Mouse (Mus musculus) embryonic facial prominence, embryonic 13.5 days (tissue): ENCODE data around the gene Best1. TPM values are rescaled to one million over a fixed set of nuclear protein-coding genes. Genes with fewer than 3 reads are reported as not detected.
A peak's percentile ranks its signal among the peaks of the same experiment; 100 is the strongest.

Experiments
- ATAC-seq: fragments of 200-750 bp; cut with Nextera tagmentation; 2 replicates; pipeline ENCODE4 v1.8.0; 2017; ENCODE audit warnings: low read depth; ENCODE audit not compliant: insufficient number of reproducible peaks, insufficient read depth, low FRiP score, low TSS enrichment
- H3K27ac ChIP-seq: fragments of 300-500 bp; sonication (generic); 2 replicates; pipeline ENCODE4 v1.5.1; 2015; ENCODE audit warnings: moderate library complexity, mild to moderate bottlenecking, inconsistent platforms
- H3K27me3 ChIP-seq: fragments of 300-500 bp; sonication (generic); 2 replicates; pipeline ENCODE4 v1.6.1; 2015; ENCODE audit warnings: mild to moderate bottlenecking, inconsistent platforms
- H3K36me3 ChIP-seq: fragments of 300-500 bp; sonication (generic); 2 replicates; pipeline ENCODE4 v1.6.1; 2015; ENCODE audit warnings: mild to moderate bottlenecking, inconsistent platforms
- H3K4me1 ChIP-seq: fragments of 300-500 bp; sonication (generic); 2 replicates; pipeline ENCODE4 v1.6.1; 2015; ENCODE audit warnings: inconsistent platforms
- H3K4me2 ChIP-seq: fragments of 300-500 bp; sonication (generic); 2 replicates; pipeline ENCODE4 v1.6.1; 2015; ENCODE audit warnings: moderate library complexity, mild to moderate bottlenecking, inconsistent platforms
- H3K4me3 ChIP-seq: fragments of 300-500 bp; sonication (generic); 2 replicates; pipeline ENCODE4 v1.5.1; 2015; ENCODE audit warnings: mild to moderate bottlenecking, inconsistent platforms
- H3K9ac ChIP-seq: fragments of 300-500 bp; sonication (generic); 2 replicates; pipeline ENCODE4 v1.6.1; 2015; ENCODE audit warnings: mild to moderate bottlenecking, inconsistent platforms
- H3K9me3 ChIP-seq: fragments of 300-500 bp; sonication (generic); 2 replicates; pipeline ENCODE4 v1.6.1; 2016; ENCODE audit warnings: inconsistent platforms
- WGBS: fragments of 180-500 bp; shearing (Covaris S2); methylation state at CpG from one replicate; pipeline ENCODE4 v1.1.7; 2015; ENCODE audit warnings: mixed read lengths; 5-methylcytosine and 5-hydroxymethylcytosine counted together
- polyA plus RNA-seq: library from polyadenylated mRNA; unstranded; fragments of >200 nt; fragmentation: Nextera tagmentation; extraction: Ambion mirVana; gene quantifications from 2 replicates; pipeline ENCODE4 v1.2.1, GENCODE M21; 2015

The Best1 gene
- polyA plus RNA-seq, 1 experiment from 2014 or later = 0.98 TPM

DNA sequence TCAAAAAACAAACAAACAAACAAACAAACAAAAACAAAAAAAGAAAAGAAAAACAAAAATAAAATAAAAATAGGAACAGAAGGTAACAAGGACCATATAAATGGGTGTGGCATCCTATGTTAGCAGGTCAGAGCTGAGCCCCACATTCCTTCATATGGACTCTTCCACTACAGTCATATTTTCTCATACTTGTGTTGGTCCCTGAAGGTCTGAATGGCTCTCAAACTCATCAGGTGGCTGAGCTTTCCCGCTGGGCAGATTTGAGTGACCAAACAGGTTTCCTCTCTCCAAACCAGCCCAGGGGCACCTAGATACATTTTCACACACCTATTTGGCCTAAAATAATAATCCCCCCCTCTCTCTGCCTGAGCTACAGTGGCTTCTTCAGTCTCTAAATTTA is 10.0 kb upstream of the Best1 start:
- Histone ChIP-seq H3K4me1 (peaks cover 36% of the 10 kb centered on the region), H3K27ac (no peak overlapping the region), H3K36me3 (no peaks in the 10 kb centered on the region), H3K27me3 (no peaks in the 10 kb centered on the region), H3K4me2 (no peak overlapping the region), H3K9me3 (no peaks in the 10 kb centered on the region), H3K9ac (no peak overlapping the region), H3K4me3 (no peak overlapping the region)
- no peak for ATAC-seq
- 73% methylated on average over 1 of the region's 1 CpGs for WGBS

DNA sequence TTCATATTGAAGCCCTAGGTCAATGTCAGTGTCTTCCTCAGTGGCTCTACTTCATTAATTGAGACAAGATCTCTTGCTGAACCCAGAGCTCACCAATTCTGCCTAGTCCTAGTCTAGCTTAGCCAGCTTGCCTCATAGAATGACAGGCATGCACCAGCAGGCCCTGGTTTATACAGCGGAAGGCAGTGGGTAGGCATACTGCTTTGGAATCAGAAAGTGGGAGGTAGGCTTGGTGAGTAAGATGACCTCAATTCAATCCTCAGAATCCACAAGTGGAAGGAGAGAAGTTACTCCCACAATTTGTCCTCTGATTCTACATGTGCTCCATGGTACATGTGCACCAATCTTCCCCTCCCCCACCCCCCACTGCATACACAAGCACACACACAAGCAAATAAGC is 2.3 kb upstream of the Best1 start:
- no peak for ATAC-seq
- Histone ChIP-seq H3K27me3 (no peaks in the 10 kb centered on the region), H3K9me3 (0 out of 2 replicates have a peak, but pooled peaks cover 3% of the 10 kb centered on the region), H3K4me3 (no peak overlapping the region), H3K9ac (no peak overlapping the region), H3K4me2 (no peak overlapping the region), H3K36me3 (no peaks in the 10 kb centered on the region), H3K27ac (no peak overlapping the region), H3K4me1 (no peaks in the 10 kb centered on the region)
- WGBS = 96% methylated on average over 1 of the region's 1 CpGs

DNA sequence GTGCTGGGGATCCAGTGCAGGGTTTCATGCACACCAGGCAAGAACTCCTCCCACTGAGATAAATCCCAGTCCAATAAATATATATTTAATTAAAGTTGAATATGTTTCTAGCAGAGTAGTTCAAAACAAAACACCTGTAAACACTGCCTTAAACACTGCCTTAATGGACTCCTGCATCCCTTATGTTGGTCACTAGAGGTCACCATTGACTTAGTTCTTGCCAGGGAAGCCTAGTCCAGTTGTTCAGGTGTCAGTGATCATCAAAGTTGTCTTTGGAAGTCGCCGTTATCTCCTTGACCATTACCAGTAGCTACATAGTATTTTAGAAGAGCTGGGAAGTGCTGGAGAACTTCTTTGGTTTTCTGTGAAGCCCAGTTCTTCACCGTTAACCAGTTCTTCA is 1.1 kb downstream of the Best1 start:
- 19% methylated on average over 3 of the region's 3 CpGs for WGBS
- ATAC-seq = no peak
- no peak overlapping the region for H3K4me2 ChIP-seq

DNA sequence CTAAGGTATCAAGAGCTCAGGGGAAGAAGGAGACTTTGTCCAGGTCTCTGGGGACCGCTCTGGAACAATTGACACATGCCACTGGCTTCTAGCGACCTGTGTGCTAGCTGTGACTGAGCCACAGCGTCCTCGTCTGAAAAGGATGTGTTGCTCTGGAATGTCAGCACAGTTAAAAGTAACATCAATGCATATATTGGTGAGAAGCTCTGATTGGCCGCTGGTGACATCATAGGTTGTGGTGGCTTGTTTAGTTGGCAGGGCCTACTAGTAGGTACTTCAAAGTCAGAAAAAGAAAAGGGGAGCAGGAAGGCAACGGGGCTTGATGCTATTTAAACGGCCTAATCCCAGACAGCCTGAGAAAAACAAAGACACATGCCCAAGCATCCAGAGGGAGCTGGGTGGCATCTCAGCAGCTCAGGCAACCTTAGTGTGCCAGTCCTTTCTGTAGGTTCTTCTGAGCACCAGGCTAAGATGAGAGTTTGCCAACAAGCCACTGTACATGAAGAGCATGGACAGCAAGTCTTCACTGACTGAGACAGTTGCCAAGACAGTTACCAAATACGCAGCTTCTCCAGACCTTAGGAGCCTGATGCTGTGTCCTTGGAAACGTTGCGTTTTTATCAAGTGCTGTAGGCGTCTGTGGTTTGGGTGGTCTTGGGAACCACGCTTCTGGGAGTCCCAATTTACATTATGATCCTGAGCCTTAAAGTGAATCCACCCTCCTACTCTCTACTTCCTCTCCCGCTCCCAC is 2.5 kb downstream of the Best1 start:
- H3K4me2 ChIP-seq = no peak overlapping the region
- no peaks in the 10 kb centered on the region for H3K27me3 ChIP-seq
- no peak overlapping the region for H3K9ac ChIP-seq
- H3K27ac ChIP-seq = no peak overlapping the region
- WGBS = 60% methylated on average over 13 of the region's 13 CpGs
- ATAC-seq = no peak
- H3K4me1 ChIP-seq = no peaks in the 10 kb centered on the region
- H3K9me3 ChIP-seq = 0 out of 2 replicates have a peak, but pooled peaks cover 3% of the 10 kb centered on the region
- no peaks in the 10 kb centered on the region for H3K36me3 ChIP-seq
- H3K4me3 ChIP-seq = no peak overlapping the region

More for the DNA sequence above, 1.1 kb downstream of the Best1 start:
- Histone ChIP-seq H3K9me3 (0 out of 2 replicates have a peak, but pooled peaks cover 3% of the 10 kb centered on the region), H3K4me3 (no peak overlapping the region), H3K4me1 (no peaks in the 10 kb centered on the region), H3K27ac (no peak overlapping the region), H3K36me3 (no peaks in the 10 kb centered on the region), H3K27me3 (no peaks in the 10 kb centered on the region), H3K9ac (no peak overlapping the region)

DNA sequence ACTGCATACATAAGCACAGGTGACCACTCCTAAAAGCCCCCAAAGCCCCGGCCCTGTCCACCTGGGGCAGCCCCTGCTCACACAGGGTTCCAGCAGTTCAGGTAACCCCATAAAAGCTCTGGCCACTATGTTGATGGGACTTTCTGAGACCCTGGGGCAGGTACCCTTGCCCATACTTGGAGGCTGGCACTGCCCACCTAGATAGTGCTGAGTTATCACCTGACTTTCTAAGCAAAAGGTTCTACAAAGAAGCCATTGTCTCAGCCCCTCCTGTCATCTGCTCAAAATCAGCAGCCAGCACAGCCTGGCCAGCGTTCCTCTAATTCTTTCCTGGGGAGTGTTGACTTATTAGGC is 3.4 kb downstream of the Best1 start:
- H3K4me2 ChIP-seq = no peak overlapping the region
- H3K9ac ChIP-seq = no peak overlapping the region
- peaks cover 4% of the 10 kb centered on the region; the same call in 1 of the 2 replicates for H3K4me1 ChIP-seq
- WGBS = 60% methylated on average over 2 of the region's 2 CpGs
- H3K36me3 ChIP-seq = no peaks in the 10 kb centered on the region
- no peak for ATAC-seq
- H3K4me3 ChIP-seq = no peak overlapping the region
- no peak overlapping the region for H3K27ac ChIP-seq
- no peaks in the 10 kb centered on the region for H3K27me3 ChIP-seq
- 0 out of 2 replicates have a peak, but pooled peaks cover 3% of the 10 kb centered on the region for H3K9me3 ChIP-seq

DNA sequence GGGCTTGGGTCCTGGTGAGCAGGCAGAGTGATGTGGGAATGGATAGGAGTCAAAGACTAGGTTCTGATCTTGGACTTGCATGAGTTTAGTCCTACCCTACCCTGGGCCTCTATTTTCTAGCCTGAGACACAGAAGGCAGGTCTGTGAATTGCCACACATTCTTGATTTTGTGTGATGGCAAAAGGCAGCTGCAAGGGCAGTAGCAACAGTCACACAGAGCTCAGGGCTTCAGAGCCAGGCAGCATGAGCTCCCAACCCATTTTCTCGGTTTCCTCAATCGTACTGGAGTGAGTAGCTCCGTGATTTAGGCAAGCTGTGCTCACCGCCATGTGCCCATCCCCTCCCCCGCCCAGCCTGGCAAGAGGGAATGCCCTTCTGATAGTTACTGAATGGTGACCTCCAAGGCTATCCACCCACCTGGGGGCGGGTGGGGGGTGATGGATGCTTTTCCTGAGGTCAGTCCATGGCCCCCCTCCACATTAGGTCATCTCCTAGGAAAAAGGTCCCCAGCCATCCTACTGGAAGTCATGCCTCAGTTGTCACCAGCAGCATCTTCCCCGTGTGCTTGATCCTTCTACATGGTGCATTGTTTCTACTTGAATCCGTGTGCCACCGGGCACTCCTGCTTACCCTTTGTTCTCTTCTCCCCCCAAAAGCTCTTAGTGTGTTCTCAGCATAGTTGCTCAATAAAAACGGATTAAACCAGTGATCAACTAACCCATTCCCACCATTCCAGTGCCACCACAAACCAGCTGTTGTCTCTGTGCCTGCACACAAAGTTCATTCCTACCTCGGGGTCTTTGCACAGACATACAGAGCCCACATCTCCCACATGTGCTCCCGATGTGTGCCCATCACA is 4.0 kb downstream of the Best1 start:
- ATAC-seq = no peak
- 69% methylated on average over 12 of the region's 12 CpGs for WGBS
- Histone ChIP-seq H3K27me3 (no peaks in the 10 kb centered on the region), H3K4me1 (peaks cover 10% of the 10 kb centered on the region), H3K4me3 (no peak overlapping the region), H3K4me2 (no peak overlapping the region), H3K27ac (no peak overlapping the region), H3K9ac (no peak overlapping the region), H3K9me3 (0 out of 2 replicates have a peak, but pooled peaks cover 3% of the 10 kb centered on the region), H3K36me3 (no peaks in the 10 kb centered on the region)

DNA sequence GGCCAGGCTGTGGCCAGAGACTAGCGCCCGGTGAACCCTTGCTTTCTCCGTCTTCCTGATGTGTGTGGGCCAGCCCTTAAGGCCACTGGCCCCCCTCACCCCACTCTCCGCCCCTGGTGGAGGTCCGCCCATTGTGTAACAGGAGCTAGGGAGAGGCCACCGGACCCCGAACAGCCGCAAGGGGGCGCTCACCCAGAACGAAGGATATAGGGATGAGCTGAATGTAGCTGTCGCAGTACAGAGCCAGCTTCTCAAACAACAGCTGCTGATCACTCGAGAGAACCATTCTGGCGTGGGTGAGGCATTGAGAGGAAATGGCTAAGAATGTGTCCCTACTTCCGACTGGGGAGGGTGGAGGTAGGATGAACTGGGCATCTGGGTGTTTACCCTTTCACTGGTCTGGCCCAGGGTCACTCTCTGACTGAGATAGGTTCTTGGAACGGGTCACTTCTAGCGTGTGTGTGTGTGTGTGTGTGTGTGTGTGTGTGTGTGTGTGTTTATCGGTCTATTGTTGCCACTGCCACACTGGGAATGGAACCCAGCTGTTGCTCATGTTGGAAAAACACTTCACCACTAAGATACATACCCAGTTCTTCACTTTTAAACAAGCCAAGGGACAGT is 8.3 kb downstream of the Best1 start:
- Histone ChIP-seq H3K27ac (no peak overlapping the region), H3K36me3 (no peaks in the 10 kb centered on the region), H3K4me1 (peaks cover 10% of the 10 kb centered on the region), H3K27me3 (no peaks in the 10 kb centered on the region), H3K9ac (peak overlapping the region; percentile 59), H3K4me3 (peak overlapping the region; percentile 38), H3K9me3 (no peaks in the 10 kb centered on the region), H3K4me2 (peak overlapping the region; percentile 62)
- peak; percentile 71 for ATAC-seq
- 9% methylated on average over 17 of the region's 17 CpGs for WGBS

DNA sequence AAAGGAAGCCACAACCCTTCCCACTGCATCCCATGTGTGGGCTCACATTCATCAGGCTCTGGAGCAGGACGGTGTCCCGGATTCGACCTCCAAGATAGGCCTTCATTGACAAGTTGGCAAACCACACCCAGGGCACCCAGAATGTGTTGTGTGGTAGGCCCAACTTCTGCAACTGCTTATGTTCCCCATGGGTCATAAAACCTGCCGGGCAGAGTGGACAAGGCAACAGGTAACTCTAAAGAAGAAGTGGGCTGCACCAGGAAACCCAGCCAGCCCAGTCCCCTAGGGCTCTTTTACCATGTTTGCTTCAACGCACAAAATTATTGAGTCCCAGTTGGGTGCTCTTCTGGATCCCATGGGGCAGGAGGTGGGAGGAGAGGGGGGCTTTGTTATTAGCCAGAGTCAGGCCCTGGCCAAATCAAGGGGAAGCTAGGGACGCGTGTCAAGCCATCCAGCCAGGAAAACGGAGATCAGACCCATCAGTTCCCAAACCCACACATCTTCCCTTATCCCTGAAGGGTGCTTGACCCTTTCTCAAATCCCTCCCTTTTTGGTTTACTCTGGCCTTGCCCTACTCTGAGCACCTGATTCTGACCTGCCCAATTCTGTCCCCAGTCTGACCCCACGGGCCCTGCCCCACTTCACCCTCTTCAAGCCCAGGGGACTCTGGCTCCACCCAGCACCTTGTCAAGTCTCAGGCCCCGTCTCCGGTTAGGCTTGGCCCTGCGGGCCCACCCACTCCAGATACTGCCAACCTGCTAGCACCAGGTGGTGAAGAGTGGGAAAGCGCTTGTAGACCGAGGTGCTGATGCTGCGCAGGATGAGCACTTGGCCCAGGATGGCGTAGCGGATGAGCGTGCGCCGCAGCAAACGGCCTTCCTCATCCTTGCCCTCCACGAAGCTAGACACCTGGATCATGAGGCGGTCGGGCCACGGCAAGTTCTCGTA is 9.1 kb downstream of the Best1 start:
- no peak overlapping the region for H3K27ac ChIP-seq
- no peaks in the 10 kb centered on the region for H3K9me3 ChIP-seq
- H3K27me3 ChIP-seq = no peaks in the 10 kb centered on the region
- WGBS = 43% methylated on average over 26 of the region's 26 CpGs
- 0 out of 2 replicates have a peak, but pooled peaks have one; percentile 34 for ATAC-seq
- peak overlapping the region; percentile 59 for H3K9ac ChIP-seq
- H3K4me3 ChIP-seq = peak overlapping the region; percentile 38
- peak overlapping the region; percentile 62 for H3K4me2 ChIP-seq
- no peaks in the 10 kb centered on the region for H3K36me3 ChIP-seq
- peaks cover 14% of the 10 kb centered on the region for H3K4me1 ChIP-seq

DNA sequence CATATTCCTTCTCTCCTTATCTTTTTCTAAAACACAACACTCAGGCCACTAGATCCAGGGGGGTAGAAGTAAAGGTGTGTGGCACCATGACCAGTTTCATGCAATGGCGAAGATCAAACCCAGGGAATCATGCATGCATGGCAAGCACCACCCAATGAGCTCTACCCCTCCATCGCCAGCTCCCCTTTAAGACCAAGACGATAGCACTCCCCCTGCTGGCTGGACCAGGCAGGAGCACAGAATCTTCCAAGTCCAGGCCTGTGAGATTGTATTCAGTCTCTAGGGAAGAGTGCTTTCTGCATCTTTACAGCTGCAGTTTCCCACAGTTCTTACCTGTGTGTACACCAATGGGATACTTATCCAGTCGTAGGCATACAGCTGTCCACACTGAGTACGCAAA is 10.1 kb downstream of the Best1 start:
- H3K36me3 ChIP-seq = peaks cover 4% of the 10 kb centered on the region; the same call in 1 of the 2 replicates
- no peak for ATAC-seq
- WGBS = 24% methylated on average over 5 of the region's 5 CpGs
- peaks cover 21% of the 10 kb centered on the region for H3K4me1 ChIP-seq
- no peak overlapping the region for H3K27ac ChIP-seq
- no peaks in the 10 kb centered on the region for H3K9me3 ChIP-seq
- H3K9ac ChIP-seq = no peak overlapping the region
- no peak overlapping the region for H3K4me2 ChIP-seq
- no peak overlapping the region for H3K4me3 ChIP-seq
- no peaks in the 10 kb centered on the region for H3K27me3 ChIP-seq

DNA sequence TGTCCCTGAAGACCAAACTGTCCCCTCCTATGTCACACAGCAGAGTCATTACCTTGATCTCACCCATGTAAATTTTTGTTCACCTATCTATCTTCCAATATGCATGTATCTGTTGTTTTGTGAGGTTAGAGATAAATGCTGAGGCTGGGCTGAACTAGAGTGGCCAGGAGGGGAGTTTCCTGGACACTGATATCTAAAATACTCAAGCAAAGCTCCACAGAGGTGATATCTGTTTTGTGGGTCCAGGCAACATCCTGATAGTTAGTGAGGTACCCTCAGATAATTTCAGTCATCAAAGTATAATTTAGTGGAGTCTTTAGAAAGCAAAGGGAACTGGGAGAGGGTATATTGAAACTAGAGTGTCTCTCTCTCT is 11.6 kb downstream of the Best1 start:
- no peak for ATAC-seq
- Histone ChIP-seq H3K9me3 (no peaks in the 10 kb centered on the region), H3K27me3 (no peaks in the 10 kb centered on the region), H3K9ac (no peak overlapping the region), H3K27ac (no peak overlapping the region), H3K4me2 (no peak overlapping the region), H3K36me3 (peaks cover 18% of the 10 kb centered on the region), H3K4me3 (no peak overlapping the region), H3K4me1 (peaks cover 21% of the 10 kb centered on the region)
